Comparison of ENCODE assay signal across 8 mouse cellular contexts in the genomic region with DNA sequence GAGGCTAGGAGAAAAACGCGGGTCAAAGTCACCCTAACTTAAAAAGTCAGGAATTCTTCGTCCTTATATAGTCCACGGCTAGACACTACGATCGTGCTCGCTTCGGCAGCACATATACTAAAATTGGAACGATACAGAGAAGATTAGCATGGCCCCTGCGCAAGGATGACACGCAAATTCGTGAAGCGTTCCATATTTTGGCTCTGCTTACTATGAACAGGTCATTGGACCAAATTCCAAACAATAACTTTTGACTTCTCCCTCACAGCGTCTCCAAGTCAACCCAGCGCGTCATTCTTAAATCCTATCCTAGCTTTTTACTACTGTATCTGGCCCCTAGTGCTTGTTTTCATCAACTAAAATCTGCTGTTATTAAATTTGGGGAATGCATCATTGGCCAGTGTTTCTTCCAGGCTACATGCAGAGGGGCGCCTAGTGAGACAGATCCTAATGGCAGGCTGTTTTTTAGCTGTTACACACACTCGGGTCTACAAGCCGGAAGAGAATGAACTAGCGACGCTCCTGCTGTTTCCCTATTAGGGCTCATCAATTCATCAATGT.
DNase-seq lines count a peak whose midpoint lies in the region; ATAC-seq and TF ChIP-seq lines count a peak whose summit lies in the region.

No protein-coding gene starts in this region.

- H3K4me2 ChIP-seq in intestine, postnatal 0 days (replicated peaks; ENCODE audit: low read depth) = peak overlapping the region; percentile 77
- H3K4me2 ChIP-seq in limb, embryonic 12.5 days = peak overlapping the region; percentile 61
- H3K4me2 ChIP-seq in midbrain, embryonic 15.5 days = peak overlapping the region; percentile 61

- H3K79me2 ChIP-seq in C2C12 (ENCODE audit: control insufficient read depth, insufficient read depth) (no peaks in the 10 kb centered on the region), MEL (ENCODE audit: control insufficient read depth, insufficient read depth, low read length, poor library complexity) (no peaks in the 10 kb centered on the region; the same call in 1 of the 2 replicates)

- WGBS in intestine, postnatal 0 days = under 1% methylated on average over 21 of the region's 21 CpGs
- under 1% methylated on average over 21 of the region's 21 CpGs for WGBS in limb, embryonic 12.5 days
- 0% methylated on average over 21 of the region's 21 CpGs for WGBS in midbrain, embryonic 15.5 days

- peak overlapping the region; percentile 83 for H3K9ac ChIP-seq in MEL (ENCODE audit: control insufficient read depth, low read depth, low read length, poor library complexity, severe bottlenecking)
- H3K9ac ChIP-seq in intestine, postnatal 0 days (ENCODE audit: low read depth, low read length) = peak overlapping the region; percentile 84
- H3K9ac ChIP-seq in limb, embryonic 12.5 days (replicated peaks) = peak overlapping the region; percentile 70
- peak overlapping the region; percentile 81 for H3K9ac ChIP-seq in midbrain, embryonic 15.5 days

- peak overlapping the region; percentile 61 for H3ac ChIP-seq in C2C12 (ENCODE audit: control insufficient read depth, insufficient read length, low read depth)

- no peaks in the 10 kb centered on the region for H3K36me3 ChIP-seq in C2C12 (ENCODE audit: control insufficient read depth, insufficient read depth)
- peaks cover 0 to 7% of the 10 kb centered on the region in 2 experiments; a peak in 2 of 4 replicates for H3K36me3 ChIP-seq in MEL (ENCODE audit: control insufficient read depth in 1 of 2, insufficient read depth in 2 of 2, low read length in 2 of 2)
- H3K36me3 ChIP-seq in intestine, postnatal 0 days (ENCODE audit: control insufficient read depth, insufficient read depth) = no peaks in the 10 kb centered on the region
- H3K36me3 ChIP-seq in limb, embryonic 12.5 days = no peaks in the 10 kb centered on the region
- no peaks in the 10 kb centered on the region for H3K36me3 ChIP-seq in midbrain, embryonic 15.5 days (replicated peaks)

- DNase-seq in MEL (ENCODE audit: low read depth, low spot score) = peak; percentile 86
- DNase-seq in embryo, embryonic 11 days = peak; percentile 74
- peak; percentile 17 for DNase-seq in gastrocnemius, postnatal 14 days
- DNase-seq in B cell, adult 2 months = no peak

- H3K4me3 ChIP-seq in C2C12 (ENCODE audit: insufficient read depth, poor library complexity, severe bottlenecking) (peak overlapping the region; percentile 67), MEL (ENCODE audit: control insufficient read depth in 1 of 2, insufficient read depth in 1 of 2, low read depth in 2 of 2, low read length in 2 of 2) (peak overlapping the region; percentile 83 to 93)
- H3K4me3 ChIP-seq in intestine, postnatal 0 days (ENCODE audit: low read depth, low read length) = peak overlapping the region; percentile 63
- peak overlapping the region; percentile 74 for H3K4me3 ChIP-seq in limb, embryonic 12.5 days (replicated peaks)
- H3K4me3 ChIP-seq in midbrain, embryonic 15.5 days = peak overlapping the region; percentile 78

- no peaks in the 10 kb centered on the region for H3K9me3 ChIP-seq in MEL (replicated peaks; ENCODE audit: insufficient read depth, low read length)
- H3K9me3 ChIP-seq in intestine, postnatal 0 days (ENCODE audit: control insufficient read depth) = no peaks in the 10 kb centered on the region
- H3K9me3 ChIP-seq in limb, embryonic 12.5 days = peaks cover 1% of the 10 kb centered on the region; the same call in 1 of the 2 replicates
- H3K9me3 ChIP-seq in midbrain, embryonic 15.5 days = no peaks in the 10 kb centered on the region

- no peak for TF ChIP-seq POLR2A in MEL (IDR thresholded peaks at IDR 0.05; ENCODE audit: control insufficient read depth in 1 of 2, insufficient read depth in 1 of 2, low read depth in 1 of 2, low read length in 2 of 2, poor library complexity in 1 of 2)

- no peak for TF ChIP-seq RAD21 in MEL (IDR thresholded peaks at IDR 0.05; ENCODE audit: low read depth, low read length)

- H3K27me3 ChIP-seq in C2C12 (ENCODE audit: control insufficient read depth, insufficient read depth, insufficient read length) = no peaks in the 10 kb centered on the region
- H3K27me3 ChIP-seq in MEL (ENCODE audit: control insufficient read depth in 1 of 2, insufficient read depth in 2 of 2, low read length in 2 of 2) = no peaks in the 10 kb centered on the region
- H3K27me3 ChIP-seq in intestine, postnatal 0 days (replicated peaks; ENCODE audit: control insufficient read depth, insufficient read depth, low read length) = no peaks in the 10 kb centered on the region
- H3K27me3 ChIP-seq in limb, embryonic 12.5 days = no peaks in the 10 kb centered on the region
- H3K27me3 ChIP-seq in midbrain, embryonic 15.5 days (replicated peaks) = no peaks in the 10 kb centered on the region

- H3K27ac ChIP-seq in MEL (ENCODE audit: control insufficient read depth, low read depth, low read length) = peak overlapping the region; percentile 80
- H3K27ac ChIP-seq in intestine, postnatal 0 days (ENCODE audit: low read depth, low read length) = peak overlapping the region; percentile 98
- H3K27ac ChIP-seq in limb, embryonic 12.5 days = peak overlapping the region; percentile 94
- H3K27ac ChIP-seq in midbrain, embryonic 15.5 days = peak overlapping the region; percentile 95

- no peak for TF ChIP-seq EP300 in MEL (IDR thresholded peaks at IDR 0.05; ENCODE audit: low read depth in 1 of 2, low read length in 2 of 2)

- peaks cover 0 to 7% of the 10 kb centered on the region in 2 experiments; a peak in 2 of 4 replicates for H3K4me1 ChIP-seq in MEL (ENCODE audit: control insufficient read depth in 1 of 2, insufficient read depth in 2 of 2, low read length in 2 of 2)
- H3K4me1 ChIP-seq in intestine, postnatal 0 days (replicated peaks; ENCODE audit: control insufficient read depth, insufficient read depth, low read length) = peaks cover 6% of the 10 kb centered on the region
- peaks cover 11% of the 10 kb centered on the region for H3K4me1 ChIP-seq in limb, embryonic 12.5 days (replicated peaks)
- H3K4me1 ChIP-seq in midbrain, embryonic 15.5 days = peaks cover 16% of the 10 kb centered on the region

- no peaks in the 10 kb centered on the region for H3K79me3 ChIP-seq in C2C12 (ENCODE audit: low read depth)

- intact Hi-C loops in gastrocnemius, postnatal 14 days (cut with DNase I; ENCODE audit: low total_unique reads) = loop anchor here (5.0 kb wide), 1 partner anchor 101 kb away; the partner anchor contains the start of gene Arhgap5

- TF ChIP-seq CTCF in C2C12 (IDR thresholded peaks at IDR 0.05; ENCODE audit: control insufficient read depth, insufficient read depth, insufficient read length) (no peak), MEL (IDR thresholded peaks at IDR 0.05 in 2 of 3, conservative IDR thresholded peaks at IDR 0.05 in 1 of 3; ENCODE audit: control insufficient read depth in 1 of 3, insufficient read depth in 1 of 3, low read depth in 2 of 3, low read length in 3 of 3, poor library complexity in 1 of 3, severe bottlenecking in 1 of 3) (no peak)
- no peak for TF ChIP-seq CTCF in intestine, postnatal 0 days (IDR thresholded peaks at IDR 0.05; ENCODE audit: low read depth)

- ATAC-seq in intestine, postnatal 0 days = 0 out of 2 replicates have a peak, but pooled peaks have one; percentile 33
- ATAC-seq in limb, embryonic 12.5 days (ENCODE audit: insufficient number of reproducible peaks, insufficient read depth, low FRiP score, low TSS enrichment, low read depth) = peak; percentile 69
- peak; percentile 91 for ATAC-seq in midbrain, embryonic 15.5 days (replicated peaks)

TF ChIP-seq in C2C12, 6 proteins besides CTCF, POLR2A, EP300 and RAD21:
- TF ChIP-seq USF1 (IDR thresholded peaks at IDR 0.05; ENCODE audit: low read depth) = no peak
- TF ChIP-seq MYOG (IDR thresholded peaks at IDR 0.05; ENCODE audit: control insufficient read depth, extremely low read depth, insufficient read length) = no peak
- no peak for TF ChIP-seq MAX (IDR thresholded peaks at IDR 0.05)
- no peak for TF ChIP-seq FOSL1 (IDR thresholded peaks at IDR 0.05; ENCODE audit: insufficient read depth, low read length, poor library complexity, severe bottlenecking)
- TF ChIP-seq CEBPB (IDR thresholded peaks at IDR 0.05; ENCODE audit: low read depth) = no peak
- no peak for TF ChIP-seq MYOD1 (IDR thresholded peaks at IDR 0.05; ENCODE audit: control insufficient read depth, insufficient read length, low read depth)

TF ChIP-seq in MEL, 35 proteins besides CTCF, POLR2A, EP300 and RAD21:
- TF ChIP-seq E2F4 (IDR thresholded peaks at IDR 0.05; ENCODE audit: borderline replicate concordance, low read depth, low read length) (no peak), ZNF384 (IDR thresholded peaks at IDR 0.05; ENCODE audit: low read depth, low read length) (0 out of 2 replicates have a peak, but pooled peaks have one; percentile 22), NRF1 (IDR thresholded peaks at IDR 0.05; ENCODE audit: insufficient read depth, low read depth, low read length, poor library complexity, severe bottlenecking) (peak; percentile 56; the same call in 1 of the 2 replicates), MAFK (IDR thresholded peaks at IDR 0.05; ENCODE audit: borderline replicate concordance, low read depth, low read length) (peak; percentile 97), TBP (IDR thresholded peaks at IDR 0.05; ENCODE audit: low read depth, low read length) (peak; percentile 99)

Comparison
In these comparisons a context has a peak if more than half of its experiments do, and no peak if none do; other contexts are left out.
1. DNase-seq: peak in MEL (single experiment), embryo, embryonic 11 days (single experiment) and gastrocnemius, postnatal 14 days (single experiment); none in B cell, adult 2 months (0 of 2).
2. ATAC-seq: peak in every context shown above with its lines; median percentile 91 in midbrain, embryonic 15.5 days; 69 in limb, embryonic 12.5 days; 33 in intestine, postnatal 0 days.
3. Peak in every context shown above with its lines, with median percentiles within 50 percentile points of each other: H3K4me3 ChIP-seq, H3K27ac ChIP-seq, H3K9ac ChIP-seq and H3K4me2 ChIP-seq.